Mouse (Mus musculus) urinary bladder, postnatal 4 days (tissue): Measurements from ENCODE around the gene Ammecr1.

Experiments
- DNase-seq, 2 experiments: peaks; one replicate each; pipeline ENCODE4 v3.0.0; 2021 to 2022; ENCODE audit warnings: low spot score in 2 of 2

Ammecr1 gene

GRCm38 (mm10) chrX:142916719-142917118, 49.8 kb downstream of the Ammecr1 start:
- DNase-seq: no peak

GRCm38 (mm10) chrX:142914208-142914607, 52.3 kb downstream of the Ammecr1 start:
- DNase-seq: no peak

GRCm38 (mm10) chrX:142903854-142904253, 62.7 kb downstream of the Ammecr1 start:
- no peak for DNase-seq

- DNase-seq: no peak
Observed at GRCm38 (mm10) chrX:142902599-142902998, 63.9 kb downstream of the Ammecr1 start.

GRCm38 (mm10) chrX:142901915-142902314, 64.6 kb downstream of the Ammecr1 start:
- no peak for DNase-seq

- no peak for DNase-seq
Observed at GRCm38 (mm10) chrX:142898295-142898887, 68.1 kb downstream of the Ammecr1 start.

GRCm38 (mm10) chrX:142897477-142898000, 69.0 kb downstream of the Ammecr1 start:
- no peak for DNase-seq

- DNase-seq: no peak
Observed at GRCm38 (mm10) chrX:142895316-142895715, 71.2 kb downstream of the Ammecr1 start.

- no peak for DNase-seq
Observed at GRCm38 (mm10) chrX:142885962-142886361, 80.6 kb downstream of the Ammecr1 start.

GRCm38 (mm10) chrX:142883593-142883992, 82.9 kb downstream of the Ammecr1 start:
- no peak for DNase-seq

GRCm38 (mm10) chrX:142882255-142882654, 84.3 kb downstream of the Ammecr1 start:
- no peak for DNase-seq

- no peak for DNase-seq
Observed at GRCm38 (mm10) chrX:142869844-142870243, 96.7 kb downstream of the Ammecr1 start.

- DNase-seq: no peak
Observed at GRCm38 (mm10) chrX:142848032-142848431, 118.5 kb downstream of the Ammecr1 start.

GRCm38 (mm10) chrX:142846266-142846665, 120.3 kb downstream of the Ammecr1 start:
- DNase-seq: peak in 1 of 2 experiments; percentile 36

GRCm38 (mm10) chrX:142841916-142842315, 124.6 kb downstream of the Ammecr1 start:
- peak in 1 of 2 experiments; percentile 47 for DNase-seq

GRCm38 (mm10) chrX:142839411-142839810, 127.1 kb downstream of the Ammecr1 start:
- DNase-seq: peak in 1 of 2 experiments; percentile 44

- peak in 1 of 2 experiments; percentile 19 for DNase-seq
Observed at GRCm38 (mm10) chrX:142838841-142839240, 127.7 kb downstream of the Ammecr1 start.

GRCm38 (mm10) chrX:142837316-142837715, 129.2 kb downstream of the Ammecr1 start:
- DNase-seq: peak in 1 of 2 experiments; percentile 22

- DNase-seq: peak in 1 of 2 experiments; percentile 51
Observed at GRCm38 (mm10) chrX:142836399-142836798, 130.1 kb downstream of the Ammecr1 start.

- no peak for DNase-seq
Observed at GRCm38 (mm10) chrX:142834807-142835206, 131.7 kb downstream of the Ammecr1 start.

GRCm38 (mm10) chrX:142833164-142833796, 133.2 kb downstream of the Ammecr1 start:
- DNase-seq: no peak

GRCm38 (mm10) chrX:142832221-142832620, 134.3 kb downstream of the Ammecr1 start:
- DNase-seq: no peak

GRCm38 (mm10) chrX:142830572-142830971, 136.0 kb downstream of the Ammecr1 start:
- DNase-seq: no peak
